Mouse (Mus musculus) liver, embryonic 15.5 days (tissue): ENCODE data around the gene Rbm20. TPM values are rescaled to one million over a fixed set of nuclear protein-coding genes. Genes with fewer than 3 reads are reported as not detected.

ENCODE experiments used
- ATAC-seq: fragments of 200-750 bp; cut with Nextera tagmentation; 2 replicates; pipeline ENCODE4 v1.8.0; 2017; ENCODE audit warnings: moderate number of reproducible peaks, mild to moderate bottlenecking, moderate library complexity; ENCODE audit not compliant: insufficient read depth
- H3K27ac ChIP-seq: fragments of 300-500 bp; sonication (generic); replicated peaks from 2 replicates; pipeline ENCODE4 v1.5.1; 2015; ENCODE audit warnings: mild to moderate bottlenecking, inconsistent platforms
- H3K27me3 ChIP-seq: fragments of 300-500 bp; sonication (generic); 2 replicates; pipeline ENCODE4 v1.6.1; 2015; ENCODE audit warnings: mild to moderate bottlenecking, inconsistent platforms
- H3K36me3 ChIP-seq: fragments of 300-500 bp; sonication (generic); replicated peaks from 2 replicates; pipeline ENCODE4 v1.6.1; 2015; ENCODE audit warnings: moderate library complexity, mild to moderate bottlenecking, inconsistent platforms
- H3K4me1 ChIP-seq: fragments of 300-500 bp; sonication (generic); replicated peaks from 2 replicates; pipeline ENCODE4 v1.6.1; 2015; ENCODE audit warnings: inconsistent platforms
- H3K4me2 ChIP-seq: fragments of 300-500 bp; sonication (generic); 2 replicates; pipeline ENCODE4 v1.6.1; 2015; ENCODE audit warnings: moderate library complexity, mild to moderate bottlenecking, inconsistent platforms
- H3K4me3 ChIP-seq: fragments of 300-500 bp; sonication (generic); replicated peaks from 2 replicates; pipeline ENCODE4 v1.5.1; 2015; ENCODE audit warnings: mild to moderate bottlenecking, inconsistent platforms
- H3K9ac ChIP-seq: fragments of 300-500 bp; sonication (generic); 2 replicates; pipeline ENCODE4 v1.6.1; 2015; ENCODE audit warnings: moderate library complexity, mild to moderate bottlenecking, inconsistent platforms
- H3K9me3 ChIP-seq: fragments of 300-500 bp; sonication (generic); replicated peaks from 2 replicates; pipeline ENCODE4 v1.6.1; 2016; ENCODE audit warnings: inconsistent platforms
- WGBS: fragments of 180-500 bp; shearing (Covaris S2); methylation state at CpG from one replicate; pipeline ENCODE4 v1.1.7; 2015; ENCODE audit warnings: mixed read lengths; ENCODE audit not compliant: insufficient replicate concordance; 5-methylcytosine and 5-hydroxymethylcytosine counted together
- polyA plus RNA-seq: library from polyadenylated mRNA; unstranded; fragments of >200 nt; fragmentation: Nextera tagmentation; extraction: Ambion mirVana; gene quantifications from 2 replicates; pipeline ENCODE4 v1.2.1, GENCODE M21; 2015

The Rbm20 gene
- polyA plus RNA-seq, 1 experiment from 2014 or later, result 0.15 TPM

DNA sequence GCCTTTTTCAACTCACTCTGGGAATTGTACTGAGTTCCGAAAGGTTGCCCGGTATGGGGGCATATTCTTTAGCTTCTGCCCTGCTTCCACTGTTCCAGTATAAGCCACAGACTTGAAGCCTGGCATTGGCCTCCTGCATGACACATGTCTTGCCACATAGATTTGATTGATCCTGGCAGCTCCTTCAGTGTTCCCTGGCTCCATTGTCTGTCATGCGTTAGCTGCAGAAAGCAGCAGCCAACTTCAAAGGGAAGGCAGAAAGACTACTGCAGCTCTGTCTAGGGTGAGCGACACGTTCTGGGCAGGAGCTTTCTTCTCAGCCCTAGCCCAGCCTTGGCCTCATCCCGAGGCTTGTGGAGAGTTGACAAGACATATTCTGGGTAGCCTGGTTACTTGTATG is 162.7 kb downstream of the Rbm20 start:
- ATAC-seq, result no peak
- WGBS, result 74% methylated on average over 6 of the region's 6 CpGs

GRCm38 (mm10) chr19:53841915-53842314 is 164.8 kb downstream of the Rbm20 start:
- Histone ChIP-seq H3K36me3 (no peaks in the 10 kb centered on the region), H3K27me3 (no peaks in the 10 kb centered on the region), H3K27ac (no peak overlapping the region), H3K9ac (no peak overlapping the region), H3K9me3 (no peaks in the 10 kb centered on the region), H3K4me1 (peaks cover 3% of the 10 kb centered on the region; the same call in 1 of the 2 replicates), H3K4me2 (no peak overlapping the region), H3K4me3 (no peak overlapping the region)
- no peak for ATAC-seq
- WGBS, result 49% methylated on average over 8 of the region's 8 CpGs

More for the DNA sequence above, 162.7 kb downstream of the Rbm20 start:
- H3K9ac ChIP-seq, result no peak overlapping the region
- H3K27me3 ChIP-seq, result no peaks in the 10 kb centered on the region
- H3K4me1 ChIP-seq, result peaks cover 3% of the 10 kb centered on the region; the same call in 1 of the 2 replicates
- H3K4me2 ChIP-seq, result no peak overlapping the region
- no peaks in the 10 kb centered on the region for H3K36me3 ChIP-seq
- H3K4me3 ChIP-seq, result no peak overlapping the region
- H3K9me3 ChIP-seq, result no peaks in the 10 kb centered on the region
- no peak overlapping the region for H3K27ac ChIP-seq

GRCm38 (mm10) chr19:53843972-53844371 is 166.9 kb downstream of the Rbm20 start:
- Histone ChIP-seq H3K4me2 (no peak overlapping the region), H3K9me3 (no peaks in the 10 kb centered on the region), H3K36me3 (no peaks in the 10 kb centered on the region), H3K27me3 (no peaks in the 10 kb centered on the region), H3K4me1 (peaks cover 13% of the 10 kb centered on the region), H3K27ac (no peak overlapping the region), H3K4me3 (no peak overlapping the region), H3K9ac (no peak overlapping the region)
- WGBS, result 81% methylated on average over 8 of the region's 8 CpGs
- no peak for ATAC-seq

- Histone ChIP-seq H3K4me1 (peaks cover 21% of the 10 kb centered on the region), H3K27me3 (no peaks in the 10 kb centered on the region), H3K9ac (no peak overlapping the region), H3K27ac (no peak overlapping the region), H3K4me3 (no peak overlapping the region), H3K9me3 (no peaks in the 10 kb centered on the region), H3K36me3 (no peaks in the 10 kb centered on the region), H3K4me2 (no peak overlapping the region)
- peak; percentile 77 for ATAC-seq
- WGBS, result 58% methylated on average over 10 of the region's 10 CpGs
Observed at GRCm38 (mm10) chr19:53848272-53848995, 171.3 kb downstream of the Rbm20 start.

DNA sequence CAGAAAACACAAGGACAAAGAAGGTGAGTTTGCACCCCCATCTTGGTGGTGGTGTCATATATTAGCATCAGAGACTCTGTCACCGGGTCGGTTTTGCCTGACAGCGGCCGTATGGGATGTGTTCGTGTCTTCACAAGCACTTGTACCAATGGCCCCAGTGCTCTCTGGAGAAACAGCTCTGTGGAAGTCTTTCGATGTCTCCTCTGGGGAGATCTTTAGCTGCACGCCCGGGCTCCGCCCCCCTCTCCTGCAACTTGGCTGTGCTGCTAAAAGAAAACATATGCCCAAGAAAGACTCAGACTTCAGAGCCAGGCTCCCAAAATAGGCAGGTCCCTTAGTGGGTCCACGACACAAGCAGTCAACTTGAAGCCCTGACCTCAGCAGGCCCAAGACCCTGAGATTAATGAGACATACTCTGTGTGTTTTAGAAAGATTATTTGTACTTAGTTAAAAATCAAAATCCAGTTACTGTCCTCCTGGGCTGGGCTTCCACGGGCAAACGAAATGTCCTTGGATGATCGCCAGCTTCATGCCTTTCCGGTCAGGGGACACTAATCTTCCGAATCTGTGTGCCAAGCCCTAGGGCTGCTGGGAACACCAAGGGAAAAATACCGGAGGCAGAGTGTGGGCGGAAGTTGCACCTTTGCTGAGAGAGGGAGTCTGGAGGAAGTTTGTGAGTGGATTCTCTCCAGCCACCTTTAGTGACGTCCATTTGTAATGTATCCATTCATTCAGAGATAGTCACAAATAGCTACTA is 173.2 kb downstream of the Rbm20 start:
- 65% methylated on average over 18 of the region's 18 CpGs for WGBS
- H3K27me3 ChIP-seq, result no peaks in the 10 kb centered on the region
- no peak overlapping the region for H3K4me2 ChIP-seq
- H3K4me1 ChIP-seq, result peaks cover 21% of the 10 kb centered on the region
- no peaks in the 10 kb centered on the region for H3K9me3 ChIP-seq
- no peaks in the 10 kb centered on the region for H3K36me3 ChIP-seq
- no peak for ATAC-seq
- H3K27ac ChIP-seq, result no peak overlapping the region
- no peak overlapping the region for H3K9ac ChIP-seq
- no peak overlapping the region for H3K4me3 ChIP-seq

DNA sequence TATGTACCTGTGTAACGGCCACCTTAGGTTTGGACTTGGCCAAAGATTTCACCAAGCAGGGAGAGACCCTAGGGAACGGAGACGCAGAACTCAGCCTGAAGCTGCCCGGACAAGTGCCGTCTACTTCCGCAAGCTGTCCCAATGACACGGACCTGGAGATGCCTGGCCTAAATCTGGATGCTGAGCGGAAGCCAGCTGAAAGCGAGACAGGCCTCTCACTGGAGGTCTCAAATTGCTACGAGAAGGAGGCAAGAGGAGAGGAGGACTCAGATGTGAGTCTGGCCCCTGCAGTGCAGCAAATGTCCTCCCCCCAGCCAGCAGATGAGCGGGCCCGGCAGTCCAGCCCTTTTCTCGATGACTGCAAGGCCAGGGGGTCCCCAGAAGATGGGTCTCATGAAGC is 174.2 kb downstream of the Rbm20 start:
- Histone ChIP-seq H3K27ac (no peak overlapping the region), H3K36me3 (no peaks in the 10 kb centered on the region)
- 81% methylated on average over 13 of the region's 13 CpGs for WGBS

DNA sequence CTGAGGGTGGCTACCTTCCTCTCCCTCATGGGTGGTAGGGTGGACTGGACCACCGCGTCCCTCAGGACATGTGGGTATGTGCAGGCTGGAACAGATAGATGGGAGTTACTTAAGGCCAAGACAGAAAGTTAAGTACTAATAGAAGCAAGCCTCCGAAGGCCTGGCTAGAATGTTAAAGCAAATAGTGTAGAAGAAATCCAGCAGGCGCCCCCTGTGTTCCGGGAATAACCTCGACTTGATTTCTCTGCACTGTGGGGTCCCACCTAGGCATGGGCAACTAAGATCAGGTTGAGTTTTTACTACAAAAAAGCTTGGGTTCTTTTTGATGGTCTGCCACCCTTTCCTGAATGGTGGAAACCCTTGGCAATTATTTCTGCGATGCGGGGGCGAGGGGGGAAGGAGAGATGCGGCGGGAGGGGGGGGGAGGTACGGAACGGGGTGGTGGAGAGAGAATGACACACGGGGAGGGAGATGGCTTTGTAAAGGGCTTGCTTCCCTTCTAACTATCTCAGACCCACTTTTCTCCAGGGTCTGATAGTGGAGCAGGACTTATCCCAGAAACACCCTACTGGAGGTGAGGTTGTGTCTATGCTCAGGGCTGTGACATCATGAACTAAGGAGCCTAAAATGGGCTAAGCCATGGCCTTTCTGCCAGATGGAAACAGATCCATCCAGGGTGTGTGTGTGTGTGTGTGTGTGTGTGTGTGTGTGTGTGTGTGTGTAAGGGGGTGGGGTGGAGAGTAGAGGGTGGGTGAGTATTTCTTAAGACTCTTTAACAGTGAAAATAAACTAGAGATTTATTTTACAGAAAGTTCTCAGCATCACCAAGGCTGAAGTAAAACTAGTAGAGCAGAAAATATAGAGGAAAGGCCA is 175.0 kb downstream of the Rbm20 start:
- Histone ChIP-seq H3K27me3 (no peaks in the 10 kb centered on the region), H3K9me3 (no peaks in the 10 kb centered on the region), H3K27ac (no peak overlapping the region), H3K36me3 (no peaks in the 10 kb centered on the region), H3K4me2 (no peak overlapping the region), H3K9ac (no peak overlapping the region), H3K4me1 (peaks cover 21% of the 10 kb centered on the region), H3K4me3 (no peak overlapping the region)
- WGBS, result 77% methylated on average over 14 of the region's 14 CpGs
- ATAC-seq, result no peak

More for the DNA sequence above, 174.2 kb downstream of the Rbm20 start:
- no peak for ATAC-seq
- Histone ChIP-seq H3K9me3 (no peaks in the 10 kb centered on the region), H3K4me3 (no peak overlapping the region), H3K9ac (no peak overlapping the region), H3K27me3 (no peaks in the 10 kb centered on the region), H3K4me2 (no peak overlapping the region), H3K4me1 (peaks cover 21% of the 10 kb centered on the region)

- WGBS, result 65% methylated on average over 15 of the region's 15 CpGs
- H3K4me2 ChIP-seq, result no peak overlapping the region
- H3K4me1 ChIP-seq, result peaks cover 21% of the 10 kb centered on the region
- ATAC-seq, result no peak
- no peak overlapping the region for H3K9ac ChIP-seq
- no peaks in the 10 kb centered on the region for H3K27me3 ChIP-seq
- no peak overlapping the region for H3K4me3 ChIP-seq
- no peaks in the 10 kb centered on the region for H3K36me3 ChIP-seq
- no peaks in the 10 kb centered on the region for H3K9me3 ChIP-seq
- no peak overlapping the region for H3K27ac ChIP-seq
Observed at GRCm38 (mm10) chr19:53852699-53853451, 175.8 kb downstream of the Rbm20 start.

GRCm38 (mm10) chr19:53854978-53855377 is 177.9 kb downstream of the Rbm20 start:
- ATAC-seq, result no peak
- no peak overlapping the region for H3K4me3 ChIP-seq
- peaks cover 20% of the 10 kb centered on the region for H3K4me1 ChIP-seq
- no peak overlapping the region for H3K4me2 ChIP-seq
- no peak overlapping the region for H3K9ac ChIP-seq
- no peaks in the 10 kb centered on the region for H3K9me3 ChIP-seq
- no peaks in the 10 kb centered on the region for H3K36me3 ChIP-seq
- no peaks in the 10 kb centered on the region for H3K27me3 ChIP-seq
- WGBS, result 49% methylated on average over 4 of the region's 4 CpGs
- H3K27ac ChIP-seq, result no peak overlapping the region

DNA sequence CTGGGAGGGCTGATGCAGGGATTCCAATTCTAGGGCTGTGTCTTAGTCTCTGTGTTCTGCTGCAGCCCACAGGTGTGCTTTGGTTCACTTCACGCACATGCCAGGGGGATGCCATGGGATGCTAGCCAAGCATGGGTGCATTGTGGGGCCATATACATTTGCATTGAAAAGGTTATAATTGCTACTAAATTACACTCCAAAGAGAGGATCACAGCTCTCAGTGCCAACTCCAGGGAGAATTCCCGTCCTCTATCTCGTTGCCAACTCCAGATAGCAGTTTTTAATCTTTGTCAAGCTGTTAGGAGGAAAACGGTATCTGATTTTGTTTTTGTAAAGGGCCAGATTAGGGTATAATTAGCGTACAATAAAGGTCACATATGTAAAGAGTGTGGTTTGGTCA is 178.7 kb downstream of the Rbm20 start:
- Histone ChIP-seq H3K9ac (no peak overlapping the region), H3K9me3 (no peaks in the 10 kb centered on the region), H3K4me3 (no peak overlapping the region), H3K4me1 (peaks cover 13% of the 10 kb centered on the region), H3K36me3 (no peaks in the 10 kb centered on the region), H3K27me3 (no peaks in the 10 kb centered on the region), H3K27ac (no peak overlapping the region), H3K4me2 (no peak overlapping the region)
- ATAC-seq, result no peak
- 66% methylated on average over 5 of the region's 5 CpGs for WGBS
